8 mouse cellular contexts compared by ENCODE assay signal in the genomic region with DNA sequence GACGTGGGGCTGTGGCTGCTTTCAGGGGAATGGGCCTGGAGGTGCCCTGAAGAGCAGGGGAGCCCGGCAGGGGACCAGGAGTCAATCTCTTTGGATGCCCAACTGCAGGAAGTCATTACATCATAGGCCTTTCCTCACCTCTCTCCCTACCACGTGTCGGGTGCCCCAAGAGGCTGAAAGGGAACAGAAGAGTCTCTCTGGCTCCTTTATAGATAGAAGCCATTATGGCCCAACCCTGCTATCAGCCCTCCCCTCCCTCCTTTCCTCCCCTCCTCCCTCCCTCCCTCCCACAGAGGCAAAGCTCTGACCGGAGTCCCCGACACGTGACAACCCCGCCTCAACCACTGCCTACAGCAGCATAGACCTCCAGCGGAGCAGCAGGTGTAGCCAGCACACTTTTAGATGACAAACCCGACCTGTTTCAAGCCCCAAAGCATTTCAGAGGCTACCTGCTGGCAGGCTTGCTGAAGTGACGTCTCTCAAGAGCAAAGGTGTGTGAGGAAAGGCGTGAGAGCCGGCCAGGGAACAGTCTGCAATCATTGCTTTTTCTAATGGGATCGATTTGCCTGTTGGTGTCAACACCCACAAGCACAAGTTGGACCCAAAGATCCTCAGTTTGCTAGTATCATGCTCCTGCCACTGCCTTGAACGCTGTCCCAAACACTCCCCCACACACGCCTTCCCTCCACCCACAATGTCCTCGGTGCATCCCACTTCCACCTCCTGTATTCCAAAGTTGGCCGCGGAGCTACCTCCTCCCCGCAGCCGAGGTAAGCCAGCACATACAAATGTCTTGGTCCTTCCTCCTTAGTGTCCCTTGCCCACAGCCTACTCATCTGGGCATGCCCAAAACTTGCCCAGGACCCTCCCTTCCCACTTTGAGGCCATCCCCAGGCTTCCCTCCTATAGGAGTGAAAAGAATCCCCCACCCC. TPM values are rescaled to one million over a fixed set of nuclear protein-coding genes. Genes with fewer than 3 reads are reported as not detected.
DNase-seq lines count a peak whose midpoint lies in the region; ATAC-seq lines count a peak whose summit lies in the region.

No protein-coding gene starts in this region.

- H3K4me2 ChIP-seq in lung, embryonic 15.5 days: peak overlapping the region; percentile 99

- no peak overlapping the region for H3K27ac ChIP-seq in lung, embryonic 15.5 days

- H3K4me1 ChIP-seq in lung, embryonic 15.5 days: peaks cover 57% of the 10 kb centered on the region

- no peaks in the 10 kb centered on the region for H3K9me3 ChIP-seq in lung, embryonic 15.5 days

- H3K36me3 ChIP-seq in lung, embryonic 15.5 days: peaks cover 12% of the 10 kb centered on the region; the same call in 1 of the 2 replicates

- H3K4me3 ChIP-seq in lung, embryonic 15.5 days: peak overlapping the region; percentile 97

- H3K27me3 ChIP-seq in lung, embryonic 15.5 days: no peaks in the 10 kb centered on the region

- no peak for ATAC-seq in lung, embryonic 15.5 days (ENCODE audit: borderline replicate concordance, extremely low read depth, low FRiP score, low TSS enrichment)

- 13% methylated on average over 21 of the region's 21 CpGs for WGBS in lung, embryonic 15.5 days

- peak; percentile 39 for DNase-seq in right cerebral cortex, adult 18-20 months
- DNase-seq in right cerebral cortex, postnatal 36 days (ENCODE audit: low spot score in 2 of 2): no peak
- peak; percentile 53 for DNase-seq in cerebellum, adult 8-10 months
- peak; percentile 67 for DNase-seq in gonadal fat pad, adult 2 months (ENCODE audit: low read depth)
- DNase-seq in kidney, adult 8-10 months: peak; percentile 81 to 86
- DNase-seq in retina, postnatal 1 day: peak; percentile 67
- DNase-seq in frontal cortex, adult 2 months (ENCODE audit: extremely low spot score in 1 of 2, low spot score in 1 of 2): no peak

- peak overlapping the region; percentile 88 for H3K9ac ChIP-seq in lung, embryonic 15.5 days

RNA-seq across cellular contexts. Expression of a gene that starts 2.5 kb away (rescaled TPM):
- polyA plus RNA-seq in gonadal fat pad, adult 2 months (2012; rRNA removed): 29.1 and 36.6 TPM in 2 replicates
- 8.6 and 8.9 TPM in 2 replicates for polyA plus RNA-seq in lung, embryonic 15.5 days (2015; fragmentation: Nextera tagmentation; extraction: Ambion mirVana)
- polyA plus RNA-seq in frontal cortex, adult 2 months (2012; rRNA removed): 24.9 and 28.3 TPM in 2 replicates

Comparison
In these comparisons a context has a peak if more than half of its experiments do, and no peak if none do; other contexts are left out.
1. DNase-seq: peak in right cerebral cortex, adult 18-20 months (single experiment), cerebellum, adult 8-10 months (single experiment), gonadal fat pad, adult 2 months (single experiment), kidney, adult 8-10 months (2 of 2) and retina, postnatal 1 day (single experiment); none in right cerebral cortex, postnatal 36 days (0 of 2) and frontal cortex, adult 2 months (0 of 2).